Mouse (Mus musculus) R1 (cell line): ENCODE results near the gene Senp5.
A peak's percentile ranks its signal among the peaks of the same experiment; 100 is the strongest.

ENCODE experiments used
- DNase-seq: peaks from one replicate; pipeline ENCODE4 v3.0.0-alpha.2; 2018; ENCODE audit warnings: low read depth, low spot score

Gene Senp5

DNA sequence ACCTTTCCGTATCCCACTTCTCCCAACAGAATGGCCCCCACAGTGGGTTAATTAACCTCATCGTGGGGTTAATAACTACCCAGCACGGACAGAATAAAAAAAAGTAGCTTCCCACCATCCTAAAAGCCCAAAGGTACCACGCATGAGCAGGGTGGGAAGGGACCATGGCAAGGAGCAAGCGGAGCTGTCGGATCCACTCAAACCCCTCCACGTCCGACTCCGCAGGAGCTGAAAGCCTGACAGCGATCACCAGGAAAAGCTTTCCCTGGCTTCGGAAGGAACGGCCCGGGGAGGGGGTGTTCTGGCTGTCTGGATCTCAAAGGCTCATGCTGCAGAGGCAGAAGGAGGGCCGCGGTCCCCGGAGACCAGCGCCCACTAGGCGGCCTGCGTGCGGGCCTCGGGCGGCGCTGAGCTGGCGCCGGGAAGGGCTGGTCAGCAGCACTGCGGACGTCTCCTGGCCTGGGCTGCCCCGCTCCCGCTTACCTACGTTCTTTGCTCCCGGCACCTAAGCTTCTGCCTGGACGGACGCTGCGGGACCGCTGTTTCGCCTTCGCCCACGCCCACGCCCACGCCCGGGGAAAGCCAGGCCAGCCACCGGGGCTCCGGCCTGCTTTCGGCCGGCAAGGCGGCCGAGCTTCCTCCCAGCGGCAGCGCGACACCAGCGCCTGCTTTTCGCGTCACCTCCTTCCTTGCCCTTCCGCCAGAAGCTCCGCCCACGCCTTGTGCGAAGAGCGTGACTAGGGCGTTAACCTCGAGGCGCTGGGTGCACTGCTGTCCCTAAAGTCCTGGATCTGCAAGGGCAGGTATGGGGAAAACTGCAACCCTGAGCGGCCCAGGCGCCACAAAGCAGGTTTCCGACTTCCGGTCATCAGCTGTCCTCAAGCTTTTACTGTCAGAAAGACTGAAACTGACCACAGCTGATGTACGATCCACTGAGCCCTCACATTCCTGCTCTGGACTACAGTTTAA, at the start of gene Senp5:
Senp5 (minus strand) TSS at position 779 of the 969 bp plus-strand sequence.
- peak; percentile 96 for DNase-seq

DNA sequence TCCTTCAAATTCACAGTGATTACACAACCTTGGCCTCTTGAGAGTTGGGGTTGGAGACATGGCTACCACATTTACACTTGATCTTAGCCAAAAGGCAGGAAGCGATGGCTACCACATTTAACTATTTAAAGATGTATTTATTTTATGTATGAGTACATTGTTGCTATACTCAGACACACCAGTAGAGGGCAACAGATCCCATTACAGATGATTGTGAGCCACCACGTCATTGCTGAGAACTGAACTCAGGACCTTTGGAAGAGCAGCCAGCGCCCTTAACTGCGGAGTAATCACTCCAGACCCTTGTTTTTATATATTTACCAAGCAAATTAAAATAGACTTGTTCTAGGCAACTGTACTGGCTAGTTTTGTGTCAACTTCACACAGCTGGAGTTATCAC, 39.3 kb upstream of the Senp5 start:
- DNase-seq, result no peak

DNA sequence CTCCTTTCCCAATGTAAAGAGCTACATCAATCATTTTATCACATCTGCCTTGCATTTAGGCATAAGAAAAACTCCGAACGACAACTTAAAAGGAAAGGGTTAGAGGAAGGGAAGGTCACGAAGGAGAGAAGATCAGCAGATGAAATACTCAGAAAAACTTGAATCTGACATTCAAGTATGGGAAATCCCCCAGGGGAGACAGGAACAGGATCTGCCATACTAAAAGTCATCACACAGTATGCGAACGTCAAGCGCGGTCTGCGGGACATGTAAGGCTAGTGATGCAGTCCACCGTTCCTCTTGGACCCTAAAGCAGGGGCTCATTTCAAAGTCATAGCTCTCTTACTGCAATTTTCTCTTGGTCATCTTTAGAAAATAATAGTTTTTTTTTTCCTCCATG, 16.6 kb upstream of the Senp5 start:
- DNase-seq, result no peak

DNA sequence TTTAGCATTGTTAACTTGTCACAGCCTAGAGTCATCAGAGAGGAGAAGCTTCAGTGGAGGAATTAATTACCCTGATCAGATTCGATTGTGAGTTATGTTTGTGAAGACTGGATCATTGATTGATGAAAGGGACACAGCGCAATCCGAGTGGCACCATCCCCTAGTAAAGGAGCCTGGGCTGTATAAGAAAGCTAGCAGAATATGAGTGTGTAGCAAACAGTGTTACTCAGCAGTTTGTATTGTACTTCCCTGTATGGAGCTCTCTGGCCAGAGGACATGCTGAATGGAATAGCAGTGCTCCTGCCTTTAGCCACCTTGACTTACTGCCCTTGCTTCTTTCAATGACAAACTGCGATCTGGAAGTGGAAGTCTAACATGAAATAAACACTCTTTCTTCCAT, 7.2 kb upstream of the Senp5 start:
- no peak for DNase-seq

DNA sequence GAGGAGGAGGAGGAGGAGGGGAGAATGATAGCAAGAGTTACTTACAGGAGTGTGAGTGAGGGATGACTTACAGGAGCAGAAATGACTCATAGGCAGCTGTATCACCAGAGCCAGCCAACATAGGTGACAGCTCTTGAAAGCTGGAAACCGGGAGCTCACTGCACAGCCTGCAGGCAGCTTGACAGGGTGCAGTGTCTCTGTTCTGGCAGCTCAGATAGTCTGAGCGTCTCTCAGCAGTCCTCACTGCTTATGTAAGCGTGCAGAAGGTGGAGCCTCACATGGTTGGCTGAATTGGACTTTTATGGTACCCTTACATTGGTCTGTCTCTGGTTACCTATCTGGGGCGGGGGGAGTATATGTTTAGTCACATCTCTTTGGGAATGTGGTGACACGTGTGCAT, 6.8 kb upstream of the Senp5 start:
- peak; percentile 28 for DNase-seq

DNA sequence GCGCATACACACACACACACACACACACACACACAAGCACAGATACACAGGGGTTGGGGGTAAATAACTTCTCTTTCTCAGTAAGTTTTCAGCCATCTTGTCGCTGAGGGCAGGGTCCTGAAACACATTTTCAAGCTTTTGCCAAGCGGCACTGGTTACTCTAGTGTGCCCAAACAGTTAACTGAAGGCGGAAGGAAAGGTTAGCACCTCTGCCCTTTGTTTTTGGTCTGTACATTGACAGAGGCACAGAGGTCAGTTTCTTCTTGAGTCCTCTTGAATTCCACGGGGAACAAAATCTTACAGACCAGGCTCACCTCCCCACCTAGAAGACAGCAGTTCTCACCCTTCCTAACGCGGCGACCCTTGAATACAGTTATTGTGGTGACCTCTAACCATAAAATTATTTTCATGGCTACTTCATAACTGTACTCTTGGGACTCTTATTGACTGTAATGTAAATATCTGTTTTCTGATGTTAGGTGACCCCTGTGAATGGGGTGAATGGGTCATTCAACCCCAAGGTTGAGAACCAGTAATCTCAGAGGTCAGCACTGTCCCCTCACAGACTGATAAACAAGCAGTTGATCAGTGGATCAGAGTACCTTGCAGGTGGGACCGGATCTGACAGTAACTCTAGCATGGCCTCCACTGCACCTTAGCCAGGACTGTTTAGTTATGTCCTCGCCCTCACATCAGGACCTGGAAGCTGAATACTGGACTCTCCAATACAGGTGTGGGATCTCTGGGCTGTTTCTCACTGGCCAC, 5.6 kb upstream of the Senp5 start:
- DNase-seq, result no peak

DNA sequence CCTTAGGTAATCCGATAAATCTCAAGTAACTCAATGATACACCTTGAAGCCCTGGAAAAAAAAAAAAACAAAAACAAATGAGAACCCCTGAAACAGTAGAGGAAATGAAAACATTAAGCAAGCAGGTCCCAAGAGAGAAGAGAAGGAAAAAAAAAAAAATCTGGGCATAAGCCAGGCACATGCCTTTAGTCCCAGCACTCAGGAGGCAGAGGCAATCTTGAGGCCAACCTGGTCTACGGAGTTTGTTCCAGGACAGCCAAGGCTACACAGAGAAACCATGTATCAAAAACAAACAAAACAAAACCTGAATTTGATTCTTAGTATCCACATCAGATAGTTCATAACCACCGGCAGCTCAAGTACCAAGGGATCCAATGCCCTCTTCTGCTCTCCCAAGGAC, 1.6 kb upstream of the Senp5 start:
- no peak for DNase-seq

DNA sequence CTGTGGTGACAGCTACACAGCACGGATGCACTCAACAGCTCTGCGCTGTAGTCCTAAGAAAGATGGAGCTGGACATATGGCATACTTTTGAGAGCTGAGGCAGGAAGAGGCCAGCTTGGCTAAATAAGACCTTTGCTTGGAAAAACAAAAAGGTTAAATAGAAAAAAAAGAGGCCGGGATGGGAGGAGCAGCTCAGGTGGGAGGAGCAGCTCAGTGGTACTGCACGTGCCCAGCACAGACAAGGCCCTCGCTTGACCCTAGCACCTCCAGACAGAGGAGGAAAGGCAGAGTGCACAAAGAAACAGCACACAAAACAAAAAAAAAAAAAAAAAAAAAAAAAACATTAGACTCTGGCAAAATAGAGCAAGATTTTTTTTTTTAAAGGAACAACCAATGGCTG, 6.7 kb downstream of the Senp5 start:
- DNase-seq, result no peak

DNA sequence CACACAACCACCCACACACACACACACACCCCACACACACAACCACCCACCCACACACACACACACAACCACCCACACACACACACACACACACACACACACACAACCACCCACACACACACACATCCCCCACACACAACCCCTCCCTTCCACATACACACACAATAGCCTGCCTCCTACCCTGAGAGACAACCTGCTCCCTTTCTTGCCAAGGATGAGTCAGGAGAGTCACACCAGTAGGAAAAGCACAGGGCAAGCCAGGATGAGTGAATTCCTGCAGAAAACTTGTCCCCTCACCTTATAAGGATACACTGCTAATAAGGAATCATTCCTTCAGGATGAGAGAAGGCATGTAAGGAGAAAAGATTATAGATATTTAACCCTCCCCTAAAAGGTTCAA, 9.1 kb downstream of the Senp5 start:
- no peak for DNase-seq

DNA sequence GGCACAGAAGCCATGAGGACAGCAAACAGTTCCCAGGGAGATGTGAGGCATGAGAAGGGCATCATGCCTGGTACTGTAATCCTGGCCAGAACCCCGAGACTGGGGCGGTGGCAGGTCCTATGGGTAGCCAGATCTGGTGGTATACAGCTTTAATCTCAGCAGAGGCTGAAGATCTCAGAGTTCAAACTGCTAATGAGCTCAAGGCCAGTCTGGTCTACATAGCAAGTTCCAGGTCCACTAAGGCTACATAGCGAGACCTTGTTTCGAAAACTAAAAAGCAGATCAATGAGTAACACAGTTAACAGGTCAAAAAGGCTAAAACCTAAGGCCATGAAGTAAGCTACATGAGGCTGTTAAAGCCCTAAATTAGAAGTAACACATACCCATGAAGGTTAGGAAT, 9.9 kb downstream of the Senp5 start:
- no peak for DNase-seq

DNA sequence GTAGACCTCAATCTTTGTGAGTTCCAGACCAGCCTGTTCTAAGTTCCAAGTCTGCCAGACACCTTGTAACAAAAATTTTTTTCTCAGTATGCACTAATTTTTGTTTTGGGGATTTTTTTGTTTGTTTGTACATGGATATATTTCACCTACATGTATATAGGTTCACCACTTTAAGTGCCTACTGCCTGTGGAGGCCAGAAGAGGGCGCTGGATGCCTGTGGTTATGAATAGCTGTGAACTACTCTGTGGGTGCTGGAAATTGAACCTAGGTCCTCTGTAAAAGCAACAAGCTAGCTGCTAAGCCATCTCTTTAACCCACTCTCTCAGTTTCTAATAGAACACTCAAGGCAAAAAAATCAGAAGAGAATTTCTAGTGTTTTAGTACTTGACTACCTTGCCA, 11.0 kb downstream of the Senp5 start:
- peak; percentile 70 for DNase-seq

DNA sequence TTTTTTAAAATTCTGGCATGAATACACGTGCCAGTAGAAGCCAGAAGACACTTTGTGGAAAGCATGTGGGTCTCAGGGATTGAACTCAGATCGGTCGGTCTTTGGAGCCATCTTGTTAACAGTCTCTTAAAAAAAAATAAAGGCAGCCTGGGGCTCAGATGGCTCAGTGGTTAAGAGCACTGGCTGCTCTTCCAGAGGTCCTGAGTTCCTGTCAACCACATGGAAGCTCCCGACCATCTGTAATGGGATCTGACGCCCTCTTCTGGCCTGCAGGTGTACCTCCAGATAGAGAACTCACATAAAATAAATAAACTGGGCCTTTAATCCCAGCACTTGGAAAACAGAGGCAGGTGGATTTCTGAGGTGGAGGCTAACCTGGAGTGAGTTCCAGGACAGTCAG, 22.1 kb downstream of the Senp5 start:
- DNase-seq, result peak; percentile 88

DNA sequence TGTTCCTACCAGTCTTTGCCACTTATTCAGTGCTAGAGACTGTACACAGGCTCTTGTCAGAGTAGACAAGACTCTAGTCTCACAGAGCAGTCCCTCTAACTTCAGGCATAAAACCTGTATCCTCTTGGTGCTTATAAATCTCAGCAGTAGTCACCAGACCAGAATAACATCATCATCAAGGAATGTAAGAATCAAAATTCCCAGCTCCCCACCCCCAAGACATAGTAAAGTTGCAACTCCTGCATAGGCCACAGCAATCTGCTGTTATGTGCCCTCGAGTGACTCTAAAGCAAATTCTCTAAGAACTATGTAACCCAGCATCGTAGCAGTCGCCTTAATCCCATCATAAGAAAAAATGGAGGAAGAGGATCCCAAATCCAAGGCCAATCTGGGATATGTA, 23.6 kb downstream of the Senp5 start:
- no peak for DNase-seq

DNA sequence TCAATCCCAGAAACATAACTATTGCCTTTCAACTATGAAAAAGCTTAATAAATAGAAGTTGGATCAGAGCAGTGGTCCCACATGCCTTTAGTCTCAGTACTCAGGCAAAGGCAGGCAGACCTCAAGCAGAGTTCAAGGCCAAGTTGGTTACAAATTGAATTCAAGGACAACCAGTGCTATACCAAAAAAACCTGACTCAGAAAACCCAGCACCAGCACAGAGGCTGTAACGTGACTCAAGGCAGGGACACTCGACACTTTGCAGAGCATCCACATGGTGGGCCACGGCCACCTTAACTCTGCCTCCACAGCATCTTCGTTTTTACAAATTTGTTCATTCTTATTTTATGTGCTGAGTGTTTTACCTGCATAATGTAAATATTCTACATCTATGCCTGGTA, 27.8 kb downstream of the Senp5 start:
- no peak for DNase-seq

DNA sequence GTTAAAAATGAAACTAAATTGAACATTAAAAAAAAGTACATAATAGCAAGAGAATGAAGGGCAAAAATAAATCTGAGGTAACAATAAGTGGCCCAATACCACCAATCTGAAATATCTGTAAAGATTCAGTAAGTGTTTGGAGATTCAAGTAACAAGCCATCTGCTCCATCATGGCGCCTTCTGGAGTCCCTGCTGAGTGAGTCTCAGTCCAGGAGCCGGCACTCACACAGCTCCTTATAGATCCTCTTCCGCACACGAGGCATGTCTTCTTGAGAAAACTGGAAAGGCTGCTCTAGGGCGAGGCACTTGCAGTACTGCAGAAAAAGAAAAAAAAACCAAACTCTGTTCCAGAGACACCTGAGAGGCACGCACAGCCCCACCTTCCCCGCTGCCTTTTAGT, 39.9 kb downstream of the Senp5 start:
- no peak for DNase-seq

DNA sequence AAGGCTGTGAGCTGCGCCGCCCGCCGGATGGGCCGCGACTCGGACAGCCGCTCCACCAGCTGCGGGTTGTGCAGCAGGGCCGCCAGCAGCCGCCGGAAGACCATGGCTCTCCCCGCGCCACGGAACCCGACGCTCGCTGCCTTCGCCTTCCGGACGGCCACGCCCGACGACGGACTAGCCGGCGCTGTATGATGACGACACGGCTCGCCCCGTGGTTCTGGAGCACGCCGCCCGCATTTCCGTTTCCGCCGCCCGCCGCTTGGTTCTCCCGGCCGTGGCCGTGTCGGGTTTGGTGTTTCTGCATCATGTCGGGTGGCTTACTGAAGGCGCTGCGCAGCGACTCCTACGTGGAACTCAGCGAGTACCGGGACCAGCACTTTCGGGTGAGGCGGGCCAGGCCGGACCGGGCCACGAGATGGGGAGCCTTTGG, 54.7 kb downstream of the Senp5 start, which contains the start of the genes 0610012G03Rik and Ncbp2:
0610012G03Rik (minus strand) TSS at position 150 of the 430 bp plus-strand sequence.
Ncbp2 (plus strand) TSS at position 169 of the 430 bp plus-strand sequence.
- peak; percentile 94 for DNase-seq

DNA sequence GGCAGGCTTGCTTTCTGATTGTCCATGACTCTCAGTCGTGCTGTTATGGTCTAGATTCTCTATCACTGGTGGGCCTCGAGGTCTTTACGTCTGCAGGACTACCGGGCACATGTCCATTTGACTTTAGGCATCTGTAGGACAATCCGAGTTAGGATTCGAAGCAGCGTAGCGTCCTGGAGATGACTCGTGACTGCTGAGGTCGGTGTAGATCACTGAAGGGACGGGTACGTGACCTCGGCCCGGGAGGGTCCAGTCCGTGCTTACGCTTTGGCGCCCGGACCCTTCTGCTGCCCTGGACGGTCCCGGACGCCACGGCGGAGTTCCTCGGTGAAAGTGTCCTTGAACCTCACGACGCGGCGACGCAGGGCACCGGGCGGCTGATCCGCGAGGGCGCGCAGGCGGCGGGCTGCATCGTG, 55.2 kb downstream of the Senp5 start:
- no peak for DNase-seq

DNA sequence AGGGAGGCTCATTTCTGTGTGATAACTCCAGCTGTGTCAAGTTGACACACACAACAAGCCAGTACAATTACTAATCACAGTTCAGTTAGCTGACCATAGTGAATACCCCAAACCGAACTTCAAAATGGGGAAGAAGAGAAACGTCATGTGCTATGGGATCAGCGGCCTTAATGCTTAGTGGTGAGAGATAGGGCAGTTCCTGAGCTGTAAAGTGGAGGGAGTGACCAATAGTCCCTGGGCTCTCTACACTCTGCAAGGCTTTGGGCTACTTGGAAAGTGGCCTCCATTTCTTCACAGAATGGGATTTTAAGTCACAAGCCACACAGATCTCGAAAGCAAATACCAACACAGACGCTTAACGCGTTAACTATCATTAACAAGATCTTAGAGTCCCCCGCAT, 55.8 kb downstream of the Senp5 start:
- no peak for DNase-seq

DNA sequence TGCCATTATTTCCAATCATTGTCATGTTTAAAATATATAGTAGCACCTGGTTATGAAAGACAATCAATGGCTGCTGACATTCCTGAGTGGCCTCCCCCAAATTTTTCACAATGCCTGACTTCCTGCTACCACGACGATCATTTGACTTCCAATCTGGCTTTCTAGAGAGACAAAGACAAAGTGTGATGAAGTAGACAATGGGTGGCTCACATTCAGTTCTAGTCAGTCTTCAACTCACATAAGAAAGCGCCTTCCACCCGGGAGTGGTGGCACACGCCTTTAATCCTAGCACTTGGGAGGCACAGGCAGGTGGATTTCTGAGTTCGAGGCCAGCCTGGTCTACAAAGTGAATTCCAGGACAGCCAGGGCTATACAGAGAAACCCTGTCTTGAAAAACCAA, 57.1 kb downstream of the Senp5 start:
- DNase-seq, result peak; percentile 56

DNA sequence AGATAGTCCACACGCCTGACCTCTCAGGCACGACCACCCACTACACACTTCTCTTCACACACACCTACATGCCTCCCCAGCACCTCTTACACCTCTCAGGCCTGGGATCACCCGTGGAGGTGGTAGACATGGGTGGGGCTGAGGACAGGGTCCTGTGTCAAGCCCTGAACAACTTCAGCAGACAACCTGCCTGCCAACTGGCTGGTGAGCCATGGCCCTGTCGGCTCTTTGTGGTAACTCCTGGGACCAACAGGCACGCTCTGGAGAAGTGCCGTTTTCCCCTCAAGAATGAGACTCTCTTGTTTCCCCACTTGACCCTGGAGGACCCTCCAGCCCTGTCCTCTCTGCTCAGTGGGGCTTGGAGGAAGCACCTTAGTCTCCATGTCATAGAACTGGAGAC, 57.7 kb downstream of the Senp5 start:
- no peak for DNase-seq

DNA sequence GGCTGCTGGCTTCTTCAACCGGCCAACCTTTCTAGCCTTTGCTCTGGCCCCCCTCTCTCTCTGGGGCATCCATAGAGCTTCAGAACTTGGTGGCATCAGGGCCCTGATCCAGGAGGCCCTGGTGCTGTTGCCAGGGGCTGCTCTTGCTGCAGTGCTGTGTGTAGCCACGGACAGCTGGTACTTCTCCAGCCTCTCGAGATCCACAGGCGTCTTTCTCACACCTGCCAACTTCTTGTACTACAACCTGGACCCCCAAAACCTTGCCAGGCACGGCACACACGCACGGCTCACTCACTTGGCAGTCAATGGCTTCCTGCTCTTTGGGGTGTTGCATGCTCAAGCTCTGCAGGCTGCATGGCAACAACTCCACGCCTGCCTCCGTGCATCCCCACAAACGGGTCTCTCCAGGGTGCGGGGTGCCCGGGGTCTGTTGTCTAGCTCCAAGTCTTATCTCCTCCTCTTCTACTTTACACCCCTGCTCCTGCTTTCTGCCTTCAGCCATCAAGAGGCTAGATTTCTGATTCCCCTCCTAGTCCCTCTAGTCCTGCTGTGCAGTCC, 58.3 kb downstream of the Senp5 start:
- DNase-seq, result no peak

DNA sequence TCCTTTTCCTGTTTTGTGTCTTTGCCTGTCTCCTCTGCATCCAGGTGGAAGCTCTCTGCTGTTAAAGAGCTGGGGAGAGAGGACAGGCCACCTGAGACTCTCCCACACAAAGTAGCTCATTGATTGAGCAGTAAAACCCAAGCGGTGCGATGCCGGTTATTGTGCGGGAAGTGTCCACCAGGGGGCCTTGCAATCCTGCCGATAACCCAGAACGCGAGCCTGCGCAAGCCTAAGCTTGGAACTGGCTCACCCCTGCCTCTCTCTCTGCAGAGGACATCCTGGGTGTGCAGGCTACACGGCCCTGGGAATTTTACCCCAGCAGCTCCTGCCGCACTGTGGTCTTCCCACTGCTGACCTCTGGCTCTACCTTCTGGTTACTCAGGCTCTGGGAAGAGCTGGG, 59.1 kb downstream of the Senp5 start:
- DNase-seq, result peak; percentile 90
